Mouse (Mus musculus) neural tube, embryonic 12.5 days (tissue): ENCODE data around the gene Rtn2. TPM values are rescaled to one million over a fixed set of nuclear protein-coding genes. Genes with fewer than 3 reads are reported as not detected.

Source experiments
- ATAC-seq: fragments of 200-750 bp; cut with Nextera tagmentation; 2 replicates; pipeline ENCODE4 v1.8.0; 2017; ENCODE audit warnings: low read depth, mild to moderate bottlenecking, moderate TSS enrichment, moderate library complexity; ENCODE audit not compliant: low FRiP score
- H3K27ac ChIP-seq: fragments of 300-500 bp; sonication (generic); 2 replicates; pipeline ENCODE4 v1.5.1; 2016
- H3K27me3 ChIP-seq: fragments of 300-500 bp; sonication (generic); replicated peaks from 2 replicates; pipeline ENCODE4 v1.6.1; 2016; ENCODE audit warnings: mild to moderate bottlenecking
- H3K36me3 ChIP-seq: fragments of 300-500 bp; sonication (generic); 2 replicates; pipeline ENCODE4 v1.6.1; 2016; ENCODE audit warnings: mild to moderate bottlenecking
- H3K4me1 ChIP-seq: fragments of 300-500 bp; sonication (generic); 2 replicates; pipeline ENCODE4 v1.6.1; 2016
- H3K4me2 ChIP-seq: fragments of 300-500 bp; sonication (generic); replicated peaks from 2 replicates; pipeline ENCODE4 v1.6.1; 2016; ENCODE audit warnings: mild to moderate bottlenecking
- H3K4me3 ChIP-seq: fragments of 300-500 bp; sonication (generic); 2 replicates; pipeline ENCODE4 v1.5.1; 2016
- H3K9ac ChIP-seq: fragments of 300-500 bp; sonication (generic); 2 replicates; pipeline ENCODE4 v1.6.1; 2016; ENCODE audit warnings: mild to moderate bottlenecking
- H3K9me3 ChIP-seq: fragments of 300-500 bp; sonication (generic); 2 replicates; pipeline ENCODE4 v1.6.1; 2016; ENCODE audit warnings: mild to moderate bottlenecking
- WGBS: fragments of 180-500 bp; shearing (Covaris S2); methylation state at CpG from one replicate; pipeline ENCODE4 v1.1.7; 2016; 5-methylcytosine and 5-hydroxymethylcytosine counted together
- polyA plus RNA-seq: library from polyadenylated mRNA; unstranded; fragments of >200 nt; fragmentation: Nextera tagmentation; extraction: Ambion mirVana; gene quantifications from 2 replicates; pipeline ENCODE4 v1.2.1, GENCODE M21; 2016

The Rtn2 gene
- polyA plus RNA-seq, 1 experiment from 2014 or later: 99.1 TPM

GRCm38 (mm10) chr7:19314033-19314432 is 31.6 kb downstream of the Rtn2 start:
- ATAC-seq: no peak

GRCm38 (mm10) chr7:19316451-19317161 is 34.2 kb downstream of the Rtn2 start:
- H3K27ac ChIP-seq: no peak overlapping the region
- H3K36me3 ChIP-seq: no peaks in the 10 kb centered on the region
- no peak overlapping the region for H3K4me3 ChIP-seq
- no peaks in the 10 kb centered on the region for H3K9me3 ChIP-seq
- ATAC-seq: no peak
- peaks cover 41% of the 10 kb centered on the region for H3K27me3 ChIP-seq
- H3K9ac ChIP-seq: 0 out of 2 replicates have a peak overlapping the region, but pooled peaks have one; percentile 13
- H3K4me1 ChIP-seq: peaks cover 15% of the 10 kb centered on the region
- 49% methylated on average over 14 of the region's 14 CpGs for WGBS
- H3K4me2 ChIP-seq: no peak overlapping the region

More at GRCm38 (mm10) chr7:19314033-19314432, 31.6 kb downstream of the Rtn2 start:
- Histone ChIP-seq H3K4me2 (no peak overlapping the region), H3K27me3 (peaks cover 44% of the 10 kb centered on the region), H3K36me3 (no peaks in the 10 kb centered on the region), H3K4me3 (no peak overlapping the region), H3K9me3 (no peaks in the 10 kb centered on the region), H3K4me1 (peaks cover 15% of the 10 kb centered on the region), H3K27ac (no peak overlapping the region), H3K9ac (no peak overlapping the region)
- 51% methylated on average over 5 of the region's 5 CpGs for WGBS

GRCm38 (mm10) chr7:19318201-19318600 is 35.8 kb downstream of the Rtn2 start:
- 66% methylated on average over 2 of the region's 2 CpGs for WGBS
- H3K9ac ChIP-seq: no peak overlapping the region

GRCm38 (mm10) chr7:19318676-19319075 is 36.3 kb downstream of the Rtn2 start:
- WGBS: 81% methylated on average over 7 of the region's 7 CpGs
- Histone ChIP-seq H3K4me2 (no peak overlapping the region), H3K9me3 (no peaks in the 10 kb centered on the region), H3K9ac (no peak overlapping the region), H3K4me3 (no peak overlapping the region), H3K36me3 (no peaks in the 10 kb centered on the region), H3K27me3 (peaks cover 27% of the 10 kb centered on the region), H3K4me1 (peaks cover 15% of the 10 kb centered on the region), H3K27ac (no peak overlapping the region)
- no peak for ATAC-seq

More at GRCm38 (mm10) chr7:19318201-19318600, 35.8 kb downstream of the Rtn2 start:
- no peaks in the 10 kb centered on the region for H3K36me3 ChIP-seq
- no peaks in the 10 kb centered on the region for H3K9me3 ChIP-seq
- no peak overlapping the region for H3K4me2 ChIP-seq
- peaks cover 31% of the 10 kb centered on the region for H3K27me3 ChIP-seq
- H3K4me3 ChIP-seq: no peak overlapping the region
- H3K4me1 ChIP-seq: peaks cover 15% of the 10 kb centered on the region
- no peak for ATAC-seq
- no peak overlapping the region for H3K27ac ChIP-seq

GRCm38 (mm10) chr7:19319458-19319857 is 37.0 kb downstream of the Rtn2 start:
- peak; percentile 77 for ATAC-seq
- H3K9ac ChIP-seq: peak overlapping the region; percentile 57
- no peak overlapping the region for H3K27ac ChIP-seq
- H3K9me3 ChIP-seq: no peaks in the 10 kb centered on the region
- H3K4me2 ChIP-seq: peak overlapping the region; percentile 81
- peak overlapping the region; percentile 41 for H3K4me3 ChIP-seq
- WGBS: 24% methylated on average over 9 of the region's 9 CpGs
- H3K36me3 ChIP-seq: no peaks in the 10 kb centered on the region
- H3K27me3 ChIP-seq: peaks cover 21% of the 10 kb centered on the region
- H3K4me1 ChIP-seq: peaks cover 15% of the 10 kb centered on the region

- Histone ChIP-seq H3K4me2 (peak overlapping the region; percentile 81), H3K36me3 (no peaks in the 10 kb centered on the region), H3K9me3 (no peaks in the 10 kb centered on the region), H3K4me1 (peaks cover 15% of the 10 kb centered on the region), H3K27ac (no peak overlapping the region), H3K9ac (peak overlapping the region; percentile 57), H3K4me3 (peak overlapping the region; percentile 41), H3K27me3 (peaks cover 21% of the 10 kb centered on the region)
- ATAC-seq: peak; percentile 93
- under 1% methylated on average over 41 of the region's 41 CpGs for WGBS
Observed at GRCm38 (mm10) chr7:19319906-19320305, 37.5 kb downstream of the Rtn2 start.

GRCm38 (mm10) chr7:19320637-19321036 is 38.2 kb downstream of the Rtn2 start:
- 40% methylated on average over 7 of the region's 7 CpGs for WGBS
- H3K9me3 ChIP-seq: no peaks in the 10 kb centered on the region
- H3K36me3 ChIP-seq: no peaks in the 10 kb centered on the region
- H3K4me3 ChIP-seq: no peak overlapping the region
- no peak for ATAC-seq
- no peak overlapping the region for H3K27ac ChIP-seq
- peaks cover 15% of the 10 kb centered on the region for H3K4me1 ChIP-seq
- H3K9ac ChIP-seq: no peak overlapping the region
- peaks cover 21% of the 10 kb centered on the region for H3K27me3 ChIP-seq
- H3K4me2 ChIP-seq: peak overlapping the region; percentile 81

GRCm38 (mm10) chr7:19321464-19321863 is 39.0 kb downstream of the Rtn2 start:
- Histone ChIP-seq H3K27ac (no peak overlapping the region), H3K9ac (no peak overlapping the region), H3K36me3 (no peaks in the 10 kb centered on the region), H3K4me1 (peaks cover 16% of the 10 kb centered on the region), H3K4me3 (no peak overlapping the region), H3K4me2 (no peak overlapping the region), H3K27me3 (peaks cover 21% of the 10 kb centered on the region), H3K9me3 (no peaks in the 10 kb centered on the region)
- ATAC-seq: no peak
- 70% methylated on average over 5 of the region's 5 CpGs for WGBS

- Histone ChIP-seq H3K4me2 (no peak overlapping the region), H3K36me3 (no peaks in the 10 kb centered on the region), H3K4me3 (no peak overlapping the region), H3K9me3 (no peaks in the 10 kb centered on the region), H3K27ac (no peak overlapping the region), H3K4me1 (peaks cover 24% of the 10 kb centered on the region), H3K27me3 (peaks cover 18% of the 10 kb centered on the region), H3K9ac (no peak overlapping the region)
- 53% methylated on average over 9 of the region's 9 CpGs for WGBS
- no peak for ATAC-seq
Observed at GRCm38 (mm10) chr7:19322489-19322888, 40.1 kb downstream of the Rtn2 start.

GRCm38 (mm10) chr7:19324221-19324620 is 41.8 kb downstream of the Rtn2 start:
- H3K27me3 ChIP-seq: peaks cover 2% of the 10 kb centered on the region; the same call in 1 of the 2 replicates
- no peak overlapping the region for H3K4me3 ChIP-seq
- no peak overlapping the region for H3K9ac ChIP-seq
- no peaks in the 10 kb centered on the region for H3K9me3 ChIP-seq
- 86% methylated on average over 11 of the region's 11 CpGs for WGBS
- H3K36me3 ChIP-seq: no peaks in the 10 kb centered on the region
- no peak overlapping the region for H3K27ac ChIP-seq
- no peak for ATAC-seq
- no peak overlapping the region for H3K4me2 ChIP-seq
- peaks cover 24% of the 10 kb centered on the region for H3K4me1 ChIP-seq

GRCm38 (mm10) chr7:19325262-19326199 is 43.1 kb downstream of the Rtn2 start:
- ATAC-seq: no peak
- H3K9me3 ChIP-seq: no peaks in the 10 kb centered on the region
- no peaks in the 10 kb centered on the region for H3K36me3 ChIP-seq
- H3K4me2 ChIP-seq: 0 out of 2 replicates have a peak overlapping the region, but pooled peaks have one; percentile 74
- H3K4me3 ChIP-seq: no peak overlapping the region
- WGBS: 75% methylated on average over 21 of the region's 21 CpGs
- H3K27me3 ChIP-seq: no peaks in the 10 kb centered on the region; the same call in 1 of the 2 replicates
- H3K4me1 ChIP-seq: peaks cover 13% of the 10 kb centered on the region
- no peak overlapping the region for H3K9ac ChIP-seq
- no peak overlapping the region for H3K27ac ChIP-seq

- no peak overlapping the region for H3K27ac ChIP-seq
- WGBS: 0% methylated on average over 20 of the region's 20 CpGs
- H3K4me3 ChIP-seq: peak overlapping the region; percentile 31
- H3K36me3 ChIP-seq: no peaks in the 10 kb centered on the region
- H3K4me2 ChIP-seq: peak overlapping the region; percentile 74
- peak; percentile 67 for ATAC-seq
- peaks cover 13% of the 10 kb centered on the region for H3K4me1 ChIP-seq
- H3K27me3 ChIP-seq: no peaks in the 10 kb centered on the region; the same call in 1 of the 2 replicates
- no peaks in the 10 kb centered on the region for H3K9me3 ChIP-seq
- H3K9ac ChIP-seq: peak overlapping the region; percentile 42; the same call in 1 of the 2 replicates
Observed at GRCm38 (mm10) chr7:19326359-19326758, 43.9 kb downstream of the Rtn2 start.
